Mouse (Mus musculus): ENCODE measurements at regions not wholly inside any gene's neighbourhood (a gene's known extent, or its start where the extent isn't known, plus 50 kb on each side); places are given as distances from the start of the nearest gene placed in this dataset.

- DNase-seq (ENCODE audit: low spot score in 2 of 2): no peak
- intact Hi-C loops (cut with DNase I): no loop called here
Observed at GRCm38 (mm10) chr8:116248398-116248797, 256.4 kb upstream of the Dynlrb2 start.

DNA sequence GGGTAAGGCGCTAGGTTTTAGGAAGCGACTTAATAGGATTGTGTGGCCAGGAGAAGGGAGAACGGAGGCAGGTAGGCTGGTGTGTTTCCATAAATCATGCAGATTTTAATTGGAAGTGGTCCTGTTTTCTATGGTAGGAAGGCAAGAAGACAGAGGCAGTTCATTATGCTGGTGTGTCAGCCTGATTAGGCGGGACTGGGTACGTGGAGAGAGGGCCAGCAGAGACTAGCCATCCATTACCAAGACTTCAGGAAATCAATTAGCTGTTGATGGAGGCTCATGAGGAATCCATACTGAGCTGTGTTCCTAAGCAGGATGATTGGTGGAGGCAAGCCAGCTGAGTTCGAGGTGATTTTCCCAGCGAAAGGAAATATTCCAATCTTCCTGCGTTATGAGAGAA is 261.3 kb upstream of the Dynlrb2 start:
- intact Hi-C loops (cut with DNase I): no loop called here
- no peak for DNase-seq (ENCODE audit: low spot score in 2 of 2)

DNA sequence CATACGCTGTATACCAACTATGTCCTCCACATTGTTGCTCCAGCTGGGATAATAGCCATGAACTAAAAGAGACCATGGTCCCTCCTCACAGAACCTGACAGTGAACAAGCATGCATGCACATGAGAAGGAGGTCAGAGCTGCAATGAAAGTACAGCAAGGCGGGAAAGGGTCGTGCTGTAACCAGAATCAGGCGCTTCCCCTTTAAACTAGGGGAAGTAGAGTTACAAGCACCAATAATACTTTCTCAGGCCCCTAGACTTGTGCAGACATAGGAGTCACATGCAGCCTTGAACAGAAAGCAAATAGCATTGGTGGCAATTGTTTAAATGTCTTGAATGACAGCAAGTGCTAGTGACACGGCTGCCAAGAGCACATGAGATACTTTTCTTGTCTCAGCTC is 261.8 kb upstream of the Dynlrb2 start:
- intact Hi-C loops (cut with DNase I): no loop called here
- DNase-seq (ENCODE audit: low spot score in 2 of 2): no peak

DNA sequence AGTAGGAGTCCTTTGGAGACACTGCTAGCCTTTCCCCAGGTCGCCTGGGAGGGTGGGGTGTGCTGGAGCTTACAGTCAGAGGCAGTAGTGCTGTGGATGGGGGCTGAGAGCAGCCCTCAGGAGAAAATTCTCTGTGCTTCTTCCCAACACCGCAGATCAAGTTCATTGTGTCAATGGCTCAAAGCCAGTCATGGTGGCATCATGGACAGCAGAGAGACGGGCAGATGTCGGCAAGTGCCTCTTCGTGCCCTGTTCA is 262.9 kb upstream of the Dynlrb2 start:
- DNase-seq (ENCODE audit: low spot score in 2 of 2): no peak
- intact Hi-C loops (cut with DNase I): no loop called here

DNA sequence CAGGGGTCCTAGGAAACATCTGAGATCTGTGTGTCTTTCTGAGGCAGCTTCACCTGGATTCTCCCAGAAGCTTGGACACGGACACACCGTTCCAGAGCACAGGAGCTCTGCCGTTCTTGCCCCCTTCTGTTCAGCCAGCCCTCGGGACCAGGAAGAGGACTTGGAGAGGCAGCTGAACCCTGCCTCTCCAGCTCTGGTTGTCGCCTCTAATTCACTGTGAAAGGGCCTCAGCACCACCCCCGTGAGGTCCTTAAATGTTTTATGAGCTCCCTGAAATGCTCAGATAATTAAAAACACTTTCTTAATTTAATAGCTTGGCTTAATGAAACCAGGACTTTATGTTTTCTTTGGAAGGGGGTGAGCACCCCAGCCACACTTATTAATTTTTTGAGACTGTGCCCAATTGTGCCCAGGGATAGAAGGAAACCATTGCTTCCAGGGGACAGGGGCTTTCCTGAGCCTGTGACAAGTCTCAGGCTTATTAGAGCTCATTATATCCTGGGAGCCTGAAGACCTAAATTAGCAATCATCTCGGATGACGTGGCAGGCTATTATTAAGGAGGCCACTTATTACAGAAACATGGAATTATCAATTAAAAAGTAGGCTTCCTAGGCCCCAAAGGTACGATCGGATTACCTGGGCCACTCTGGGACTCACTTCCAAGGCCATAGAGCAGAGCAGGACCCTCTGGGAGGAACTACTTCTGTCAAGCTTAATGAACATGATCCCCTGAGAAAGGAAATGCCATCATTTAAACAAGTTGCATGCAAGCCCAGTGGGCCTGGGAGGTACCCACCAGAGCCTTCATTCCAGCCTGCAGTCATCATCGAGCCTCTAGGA is 263.4 kb upstream of the Dynlrb2 start:
- intact Hi-C loops (cut with DNase I): no loop called here
- DNase-seq (ENCODE audit: low spot score in 2 of 2): no peak

DNA sequence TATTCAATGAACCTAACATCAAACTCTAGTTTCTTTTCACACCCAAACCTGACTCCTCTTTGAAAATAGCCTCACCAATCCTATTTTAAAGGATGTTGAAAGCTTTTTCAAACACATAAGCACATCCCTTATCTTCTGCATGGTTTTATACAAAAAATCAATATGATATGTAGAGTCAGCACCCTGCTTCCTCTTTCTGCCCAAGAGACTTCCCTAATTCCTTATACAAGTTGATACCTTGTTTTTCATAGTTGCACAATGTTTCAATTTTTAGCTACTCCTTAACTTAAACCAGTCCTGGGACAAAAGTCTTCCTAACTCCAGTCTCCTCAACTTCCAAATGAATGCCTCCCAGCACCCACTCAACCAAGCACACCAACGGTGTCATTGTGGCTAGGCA is 266.1 kb upstream of the Dynlrb2 start:
- DNase-seq (ENCODE audit: low spot score in 2 of 2): no peak
- intact Hi-C loops (cut with DNase I): no loop called here

- no peak for DNase-seq (ENCODE audit: low spot score in 2 of 2)
- intact Hi-C loops (cut with DNase I): no loop called here
Observed at GRCm38 (mm10) chr8:116237561-116238100, 267.1 kb upstream of the Dynlrb2 start.

DNA sequence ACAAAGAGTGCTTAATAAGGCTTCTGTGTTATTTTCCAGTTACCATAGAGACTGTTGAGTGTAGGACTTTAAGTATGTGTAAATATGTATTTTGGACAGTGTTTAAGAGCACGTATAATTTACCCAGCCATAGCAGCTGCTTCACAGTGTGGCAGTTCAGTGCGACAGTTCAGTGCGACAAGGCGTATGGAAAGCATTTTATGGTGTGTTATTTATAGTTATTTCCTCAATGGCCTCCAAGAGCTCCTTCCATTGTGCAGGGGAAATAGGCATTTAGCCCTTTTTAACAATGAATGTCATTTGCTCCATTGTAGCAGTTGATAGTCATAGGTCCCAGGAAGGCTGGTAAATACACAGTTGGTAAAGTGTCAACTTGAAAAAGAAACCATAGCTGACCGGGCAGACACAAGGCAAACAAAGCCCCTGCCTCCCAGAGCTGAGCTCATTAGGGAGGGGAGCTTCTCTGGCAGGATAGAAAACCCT is 275.1 kb upstream of the Dynlrb2 start:
- DNase-seq (ENCODE audit: low spot score in 2 of 2): no peak
- intact Hi-C loops (cut with DNase I): no loop called here

- no peak for DNase-seq (ENCODE audit: low spot score in 2 of 2)
- intact Hi-C loops (cut with DNase I): no loop called here
Observed at GRCm38 (mm10) chr8:116227003-116227402, 277.8 kb upstream of the Dynlrb2 start.

GRCm38 (mm10) chr8:116223235-116223634 is 281.5 kb upstream of the Dynlrb2 start:
- no peak for DNase-seq (ENCODE audit: low spot score in 2 of 2)
- intact Hi-C loops (cut with DNase I): no loop called here

GRCm38 (mm10) chr8:116215909-116216308 is 288.9 kb upstream of the Dynlrb2 start:
- intact Hi-C loops (cut with DNase I): no loop called here
- no peak for DNase-seq (ENCODE audit: low spot score in 2 of 2)

DNA sequence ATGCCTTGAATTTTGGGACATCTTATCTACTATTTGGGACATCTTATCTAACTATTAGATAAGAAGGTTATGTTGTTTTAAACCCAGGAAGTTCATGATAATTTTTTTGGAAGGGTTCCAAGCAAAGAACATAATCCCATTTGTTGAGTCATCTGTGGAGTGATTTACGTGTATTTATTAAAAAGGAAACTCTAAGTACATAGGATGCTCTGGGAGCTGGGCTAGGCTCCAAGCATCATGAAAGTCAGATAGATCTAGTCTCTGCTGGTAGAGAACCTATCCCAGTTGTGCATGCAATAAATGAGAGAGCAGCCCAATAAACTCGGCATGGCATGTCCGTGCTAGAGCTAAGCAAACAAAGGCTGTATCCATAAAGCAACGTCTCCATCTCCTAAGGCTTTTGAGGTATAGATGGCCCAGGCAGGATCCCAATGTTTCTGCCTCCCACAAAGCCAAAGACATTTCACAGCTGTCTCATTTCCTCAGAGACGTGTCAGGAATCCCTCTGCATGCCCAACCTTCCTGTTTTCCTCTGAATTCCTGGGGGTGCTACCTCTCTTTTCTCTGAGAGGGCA is 289.4 kb upstream of the Dynlrb2 start:
- DNase-seq (ENCODE audit: low spot score in 2 of 2): no peak
- intact Hi-C loops (cut with DNase I): no loop called here

- no peak for DNase-seq (ENCODE audit: low spot score in 2 of 2)
- intact Hi-C loops (cut with DNase I): no loop called here
Observed at GRCm38 (mm10) chr8:116203631-116204030, 301.1 kb upstream of the Dynlrb2 start.

DNA sequence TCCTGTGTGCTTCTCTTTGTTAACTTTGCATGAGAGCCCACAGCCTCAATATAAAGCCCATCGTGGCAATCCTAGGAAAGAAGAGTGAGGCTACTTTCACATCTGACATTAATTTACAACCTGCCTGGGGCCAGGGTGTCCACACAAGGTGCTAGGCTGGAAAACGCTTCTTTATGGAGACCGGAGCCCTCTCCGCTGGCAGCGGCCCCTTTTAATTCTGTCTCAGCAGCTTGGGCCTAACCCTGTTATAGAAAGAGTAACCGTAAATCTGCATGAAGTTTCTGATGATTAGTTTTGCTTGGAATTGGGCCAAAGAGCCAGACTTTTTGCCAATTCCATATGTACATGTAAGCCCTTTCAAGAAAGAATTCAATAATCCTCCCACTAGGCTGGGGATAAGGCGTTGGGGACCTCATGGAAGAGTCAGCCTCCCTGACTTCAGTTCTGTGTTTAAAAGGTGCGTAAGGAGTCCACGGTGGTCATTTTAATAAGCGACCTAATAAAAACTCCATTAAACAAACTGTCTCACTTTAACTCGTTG is 304.2 kb upstream of the Dynlrb2 start:
- no peak for DNase-seq (ENCODE audit: low spot score in 2 of 2)
- intact Hi-C loops (cut with DNase I): no loop called here

DNA sequence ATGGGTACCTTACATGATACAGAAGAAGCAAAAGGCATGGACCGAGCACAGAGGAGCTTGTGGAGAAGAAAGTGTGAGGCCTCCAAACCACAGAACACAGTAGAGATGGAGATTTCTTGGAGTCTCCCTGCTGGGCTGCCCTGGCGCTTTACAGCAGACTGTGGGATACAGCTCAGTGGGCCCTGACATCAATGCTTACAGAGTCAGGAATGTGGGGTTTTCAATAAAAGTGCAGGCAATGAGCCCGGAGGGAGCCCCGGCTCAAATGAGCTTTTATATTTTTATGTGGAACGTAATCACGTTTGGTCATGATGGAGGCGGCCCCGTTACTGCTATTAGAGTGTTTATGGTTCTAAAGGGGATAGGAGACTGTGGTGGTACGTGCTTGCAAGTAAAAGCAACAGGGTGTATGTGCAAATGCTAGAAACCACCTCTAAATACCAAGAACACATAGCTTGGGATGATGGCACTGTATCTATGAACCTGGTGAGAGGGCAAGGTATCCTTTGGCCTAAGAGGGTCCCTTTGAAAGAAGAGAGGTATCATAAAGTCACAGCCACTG is 308.1 kb upstream of the Dynlrb2 start:
- no peak for DNase-seq (ENCODE audit: low spot score in 2 of 2)
- intact Hi-C loops (cut with DNase I): no loop called here

DNA sequence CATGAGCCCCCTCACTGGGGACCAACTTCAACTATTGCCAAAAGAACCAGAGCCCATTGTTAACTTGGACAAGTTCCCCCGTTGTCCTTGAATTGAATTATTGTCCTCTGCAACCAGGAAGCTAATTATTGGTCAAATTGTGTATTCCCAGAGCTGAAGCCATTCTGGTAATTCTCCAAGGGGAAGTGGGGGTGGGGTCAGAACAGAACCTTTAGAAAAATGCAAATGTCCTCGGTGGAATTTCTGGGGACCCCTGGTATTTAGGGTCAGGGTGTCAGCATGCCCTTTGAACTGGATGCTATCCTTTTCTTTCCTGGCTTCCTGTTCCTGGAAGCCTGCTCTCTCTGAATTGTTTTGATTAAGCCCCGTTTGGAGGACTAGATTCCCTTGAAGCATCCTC is 312.7 kb upstream of the Dynlrb2 start:
- intact Hi-C loops (cut with DNase I): no loop called here
- no peak for DNase-seq (ENCODE audit: low spot score in 2 of 2)

GRCm38 (mm10) chr8:116185206-116185605 is 319.6 kb upstream of the Dynlrb2 start:
- DNase-seq (ENCODE audit: low spot score in 2 of 2): no peak
- intact Hi-C loops (cut with DNase I): no loop called here

- intact Hi-C loops (cut with DNase I): no loop called here
- no peak for DNase-seq (ENCODE audit: low spot score in 2 of 2)
Observed at GRCm38 (mm10) chr8:116184241-116184640, 320.5 kb upstream of the Dynlrb2 start.

- intact Hi-C loops (cut with DNase I): no loop called here
- no peak for DNase-seq (ENCODE audit: low spot score in 2 of 2)
Observed at GRCm38 (mm10) chr8:116177946-116178345, 326.8 kb upstream of the Dynlrb2 start.

DNA sequence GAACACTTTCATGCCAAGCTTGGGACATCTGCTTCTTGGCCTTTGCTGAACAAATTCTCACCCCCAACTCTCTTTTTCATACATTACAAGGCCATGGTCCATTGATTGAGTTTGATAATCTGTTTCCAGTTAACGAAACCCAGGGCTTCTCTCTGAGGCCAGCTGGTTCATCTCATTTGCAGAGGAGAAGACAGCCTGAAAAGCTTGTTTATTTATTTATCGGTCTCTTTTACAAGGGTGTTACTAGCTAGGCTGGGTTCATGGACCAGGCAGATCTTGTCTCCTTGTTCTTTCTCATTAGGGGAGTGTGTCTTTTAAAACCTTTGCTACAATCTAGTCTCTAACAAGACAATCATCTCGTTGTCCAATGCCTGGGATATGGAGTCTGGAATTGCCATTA is 329.9 kb upstream of the Dynlrb2 start:
- DNase-seq (ENCODE audit: low spot score in 2 of 2): no peak
- intact Hi-C loops (cut with DNase I): no loop called here

DNA sequence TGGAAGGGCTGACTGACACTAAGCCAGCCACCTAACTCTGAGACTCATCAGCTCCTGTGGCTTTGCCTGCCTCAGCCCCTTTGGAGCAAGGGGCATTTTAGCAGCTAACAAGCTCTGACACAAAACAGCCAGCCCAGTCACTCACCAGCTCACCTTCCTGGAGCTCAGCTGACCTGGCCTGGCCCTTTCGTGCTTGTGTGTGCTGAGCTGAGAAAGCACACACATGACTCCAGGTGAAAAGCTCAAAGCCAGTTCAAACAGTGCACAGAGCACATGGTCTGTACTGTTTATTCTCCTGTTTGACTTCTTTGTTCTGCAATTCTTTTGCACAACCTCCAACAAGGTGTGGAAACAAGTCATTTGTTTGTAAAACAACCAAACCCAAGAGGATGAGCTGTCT is 330.8 kb upstream of the Dynlrb2 start:
- intact Hi-C loops (cut with DNase I): no loop called here
- DNase-seq (ENCODE audit: low spot score in 2 of 2): no peak

Data from left cerebral cortex, postnatal 14 days (tissue).